Mouse (Mus musculus) MEL (cell line): ENCODE results near the gene 9930021J03Rik. TPM values are rescaled to one million over a fixed set of nuclear protein-coding genes. Genes with fewer than 3 reads are reported as not detected.

ENCODE experiments used
- DNase-seq: peaks from one replicate; pipeline ENCODE4 v3.0.0; 2011; ENCODE audit warnings: low read depth, low spot score
- H3K27ac ChIP-seq: 2 replicates; pipeline ENCODE4 v1.5.1; 2012; ENCODE audit warnings: low read depth, mild to moderate bottlenecking, control low read depth, low read length, moderate library complexity; ENCODE audit not compliant: control insufficient read depth
- H3K27me3 ChIP-seq, 2 experiments: fragments of 150-350 bp in 1 of 2; sonication (generic) in 1 of 2; 2 replicates each; pipeline ENCODE4 v1.6.1; 2012; ENCODE audit warnings: low read length in 2 of 2, mild to moderate bottlenecking in 2 of 2, improper control_type of control experiment in 1 of 2, moderate library complexity in 1 of 2; ENCODE audit not compliant: insufficient read depth in 2 of 2, control insufficient read depth in 1 of 2
- H3K36me3 ChIP-seq, 2 experiments: 2 replicates each; pipeline ENCODE4 v1.6.1; 2012 to 2014; ENCODE audit warnings: low read length in 2 of 2, improper control_type of control experiment in 1 of 2, inconsistent platforms in 1 of 2, mild to moderate bottlenecking in 1 of 2; ENCODE audit not compliant: insufficient read depth in 2 of 2, control insufficient read depth in 1 of 2
- H3K4me1 ChIP-seq, 2 experiments: fragments of 150-350 bp in 1 of 2; sonication (generic) in 1 of 2; 2 replicates each; pipeline ENCODE4 v1.6.1; 2012; ENCODE audit warnings: low read length in 2 of 2, improper control_type of control experiment in 1 of 2, mild to moderate bottlenecking in 1 of 2; ENCODE audit not compliant: insufficient read depth in 2 of 2, control insufficient read depth in 1 of 2
- H3K4me3 ChIP-seq, 2 experiments: fragments of 150-350 bp in 1 of 2; sonication (generic) in 1 of 2; 2 replicates each; pipeline ENCODE4 v1.5.1; 2012; ENCODE audit warnings: low read depth in 2 of 2, low read length in 2 of 2, mild to moderate bottlenecking in 2 of 2, moderate library complexity in 2 of 2, control low read depth in 1 of 2, improper control_type of control experiment in 1 of 2; ENCODE audit not compliant: control insufficient read depth in 1 of 2, insufficient read depth in 1 of 2
- H3K79me2 ChIP-seq: 2 replicates; pipeline ENCODE4 v1.6.1; 2012; ENCODE audit warnings: mild to moderate bottlenecking, low read length, moderate library complexity; ENCODE audit not compliant: control insufficient read depth, poor library complexity, insufficient read depth
- H3K9ac ChIP-seq: 2 replicates; pipeline ENCODE4 v1.6.1; 2012; ENCODE audit warnings: low read depth, mild to moderate bottlenecking, control low read depth, low read length, moderate library complexity; ENCODE audit not compliant: control insufficient read depth, poor library complexity, severe bottlenecking
- H3K9me3 ChIP-seq: fragments of 150-350 bp; sonication (generic); replicated peaks from 2 replicates; pipeline ENCODE4 v1.6.1; 2012; ENCODE audit warnings: mild to moderate bottlenecking, low read length, improper control_type of control experiment, moderate library complexity; ENCODE audit not compliant: insufficient read depth
- CTCF ChIP-seq, 3 experiments: IDR thresholded peaks in 2 of 3; conservative IDR thresholded peaks in 1 of 3; 2 replicates each; pipeline ENCODE4 v1.5.1; 2011 to 2012; ENCODE audit warnings: low read length in 3 of 3, low read depth in 2 of 3, mild to moderate bottlenecking in 2 of 3, improper control_type of control experiment in 1 of 3, inconsistent platforms in 1 of 3, mixed read lengths in 1 of 3, moderate library complexity in 1 of 3; ENCODE audit not compliant: control insufficient read depth in 1 of 3, insufficient read depth in 1 of 3, poor library complexity in 1 of 3, severe bottlenecking in 1 of 3
- EP300 ChIP-seq, 2 experiments: IDR thresholded peaks; 2 replicates each; pipeline ENCODE4 v1.6.1; 2011; ENCODE audit warnings: improper control_type of control experiment in 2 of 2, low read length in 2 of 2, low read depth in 1 of 2, mild to moderate bottlenecking in 1 of 2
- GABPA ChIP-seq: IDR thresholded peaks from 2 replicates; pipeline ENCODE4 v1.6.1; 2012; ENCODE audit warnings: low read depth, mild to moderate bottlenecking, inconsistent platforms, low read length, improper control_type of control experiment, moderate library complexity
- GATA1 ChIP-seq: IDR thresholded peaks from 2 replicates; pipeline ENCODE4 v1.6.1; 2011; ENCODE audit warnings: low read depth, low read length, improper control_type of control experiment
- HCFC1 ChIP-seq: IDR thresholded peaks from 2 replicates; pipeline ENCODE4 v1.6.1; 2012; ENCODE audit warnings: low read depth, mild to moderate bottlenecking, inconsistent platforms, low read length, improper control_type of control experiment, moderate library complexity
- JUND ChIP-seq: IDR thresholded peaks from 2 replicates; pipeline ENCODE4 v1.6.1; 2011; ENCODE audit warnings: low read depth, mild to moderate bottlenecking, improper control_type of control experiment, low read length
- KAT2A ChIP-seq: conservative IDR thresholded peaks from 2 replicates; pipeline ENCODE4 v1.6.1; 2012; ENCODE audit warnings: low read depth, low read length, improper control_type of control experiment, inconsistent platforms
- MAFK ChIP-seq: IDR thresholded peaks from 2 replicates; pipeline ENCODE4 v1.6.1; 2011; ENCODE audit warnings: low read depth, mild to moderate bottlenecking, low read length, improper control_type of control experiment, borderline replicate concordance
- MAX ChIP-seq: IDR thresholded peaks from 2 replicates; pipeline ENCODE4 v1.6.1; 2011; ENCODE audit warnings: low read length, improper control_type of control experiment
- MXI1 ChIP-seq: IDR thresholded peaks from 2 replicates; pipeline ENCODE4 v1.6.1; 2011; ENCODE audit warnings: mild to moderate bottlenecking, low read depth, low read length, improper control_type of control experiment
- MYB ChIP-seq: IDR thresholded peaks from 2 replicates; pipeline ENCODE4 v1.6.1; 2011; ENCODE audit warnings: mild to moderate bottlenecking, low read depth, low read length, improper control_type of control experiment
- POLR2A ChIP-seq, 2 experiments: IDR thresholded peaks; 2 replicates each; pipeline ENCODE4 v1.6.1; 2011 to 2012; ENCODE audit warnings: low read length in 2 of 2, mild to moderate bottlenecking in 2 of 2, control low read depth in 1 of 2, improper control_type of control experiment in 1 of 2, low read depth in 1 of 2, moderate library complexity in 1 of 2; ENCODE audit not compliant: control insufficient read depth in 1 of 2, insufficient read depth in 1 of 2, poor library complexity in 1 of 2
- POLR2AphosphoS5 ChIP-seq: IDR thresholded peaks from 2 replicates; pipeline ENCODE4 v1.6.1; 2012; ENCODE audit warnings: low read depth, borderline replicate concordance, mild to moderate bottlenecking, inconsistent platforms, low read length, moderate library complexity, mixed read lengths
- SIN3A ChIP-seq: IDR thresholded peaks from 2 replicates; pipeline ENCODE4 v1.6.1; 2012; ENCODE audit warnings: low read length, improper control_type of control experiment, inconsistent platforms
- TBP ChIP-seq: IDR thresholded peaks from 2 replicates; pipeline ENCODE4 v1.8.0; 2011; ENCODE audit warnings: low read depth, low read length, improper control_type of control experiment
- UBTF ChIP-seq: IDR thresholded peaks from 2 replicates; pipeline ENCODE4 v1.6.1; 2012; ENCODE audit warnings: low read depth, mild to moderate bottlenecking, inconsistent platforms, low read length, improper control_type of control experiment, moderate library complexity, borderline replicate concordance; ENCODE audit not compliant: insufficient read depth
- USF1 ChIP-seq: IDR thresholded peaks from 2 replicates; pipeline ENCODE4 v1.6.1; 2014; ENCODE audit warnings: low read depth, mild to moderate bottlenecking, inconsistent platforms, low read length, improper control_type of control experiment, moderate library complexity
- ZC3H11A ChIP-seq: IDR thresholded peaks from 2 replicates; pipeline ENCODE4 v1.6.1; 2012; ENCODE audit warnings: low read depth, mild to moderate bottlenecking, inconsistent platforms, low read length, improper control_type of control experiment
- ZNF384 ChIP-seq: IDR thresholded peaks from 2 replicates; pipeline ENCODE4 v1.6.1; 2012; ENCODE audit warnings: low read depth, mild to moderate bottlenecking, inconsistent platforms, low read length, improper control_type of control experiment
- polyA plus RNA-seq, 2 experiments: library from polyadenylated mRNA; stranded (reverse) in 1 of 2; unstranded in 1 of 2; fragments of >175 nt in 1 of 2; fragments of >200 nt in 1 of 2; gene quantifications; 2 replicates each; pipeline versions ENCODE4 v1.2.1 to v1.2.4; 2012; ENCODE audit warnings: low replicate concordance in 2 of 2, low read depth in 1 of 2; ENCODE audit not compliant: insufficient read length in 2 of 2, insufficient read depth in 1 of 2, missing spikeins in 1 of 2
- total RNA-seq: library from RNA; depleted of rRNA; stranded (reverse); fragments of 300-350 nt; gene quantifications from 2 replicates; pipeline ENCODE4 v1.2.3, GENCODE M21; 2012

Gene 9930021J03Rik
- total and polyA plus RNA-seq, 3 experiments, result 19.9 to 216 (median 40.9) TPM

DNA sequence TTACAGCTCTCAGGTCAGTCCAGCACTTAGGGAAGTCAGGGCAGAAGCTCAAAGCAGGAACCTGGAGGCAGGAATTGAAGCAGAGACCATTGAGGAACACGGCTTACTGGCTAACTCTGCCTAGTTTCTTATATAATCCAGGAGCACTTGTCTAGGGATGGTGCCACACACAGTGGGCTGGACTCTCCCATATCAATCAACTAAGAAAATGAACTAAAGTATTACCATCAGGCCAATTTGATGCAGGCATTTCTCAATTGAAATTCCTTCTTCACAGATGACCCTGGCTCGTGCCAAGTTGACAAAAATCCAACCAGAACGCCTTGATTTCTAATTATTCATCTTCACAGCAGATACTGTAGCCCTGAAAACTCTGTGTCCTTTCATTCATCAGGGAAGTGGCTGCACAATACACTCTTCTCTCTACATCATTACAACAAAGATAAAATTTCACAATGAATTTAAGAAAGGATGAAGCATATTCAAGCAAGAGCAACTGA is 32.9 kb upstream of the 9930021J03Rik start:
- Histone ChIP-seq H3K4me1 (no peaks in the 10 kb centered on the region), H3K9me3 (no peaks in the 10 kb centered on the region), H3K27me3 (peaks cover 3 to 11% of the 10 kb centered on the region in 2 experiments; a peak in 3 of 4 replicates), H3K79me2 (no peaks in the 10 kb centered on the region), H3K36me3 (no peaks in the 10 kb centered on the region), H3K9ac (no peak overlapping the region), H3K4me3 (no peak overlapping the region), H3K27ac (no peak overlapping the region)
- TF ChIP-seq MAFK (no peak), GABPA (no peak), MYB (no peak), ZC3H11A (no peak), GATA1 (no peak), UBTF (no peak), USF1 (no peak), HCFC1 (no peak)
- DNase-seq, result no peak

GRCm38 (mm10) chr19:29838171-29838570 is 32.4 kb upstream of the 9930021J03Rik start:
- Histone ChIP-seq H3K4me3 (no peak overlapping the region), H3K9me3 (no peaks in the 10 kb centered on the region), H3K4me1 (no peaks in the 10 kb centered on the region), H3K27me3 (peaks cover 3 to 11% of the 10 kb centered on the region in 2 experiments; a peak in 3 of 4 replicates), H3K36me3 (no peaks in the 10 kb centered on the region), H3K27ac (no peak overlapping the region), H3K79me2 (no peaks in the 10 kb centered on the region), H3K9ac (no peak overlapping the region)
- no peak for TF ChIP-seq MAFK
- TF ChIP-seq TBP, result no peak
- no peak for TF ChIP-seq JUND
- no peak for TF ChIP-seq POLR2AphosphoS5
- TF ChIP-seq KAT2A, result no peak
- TF ChIP-seq HCFC1, result no peak
- DNase-seq, result no peak

DNA sequence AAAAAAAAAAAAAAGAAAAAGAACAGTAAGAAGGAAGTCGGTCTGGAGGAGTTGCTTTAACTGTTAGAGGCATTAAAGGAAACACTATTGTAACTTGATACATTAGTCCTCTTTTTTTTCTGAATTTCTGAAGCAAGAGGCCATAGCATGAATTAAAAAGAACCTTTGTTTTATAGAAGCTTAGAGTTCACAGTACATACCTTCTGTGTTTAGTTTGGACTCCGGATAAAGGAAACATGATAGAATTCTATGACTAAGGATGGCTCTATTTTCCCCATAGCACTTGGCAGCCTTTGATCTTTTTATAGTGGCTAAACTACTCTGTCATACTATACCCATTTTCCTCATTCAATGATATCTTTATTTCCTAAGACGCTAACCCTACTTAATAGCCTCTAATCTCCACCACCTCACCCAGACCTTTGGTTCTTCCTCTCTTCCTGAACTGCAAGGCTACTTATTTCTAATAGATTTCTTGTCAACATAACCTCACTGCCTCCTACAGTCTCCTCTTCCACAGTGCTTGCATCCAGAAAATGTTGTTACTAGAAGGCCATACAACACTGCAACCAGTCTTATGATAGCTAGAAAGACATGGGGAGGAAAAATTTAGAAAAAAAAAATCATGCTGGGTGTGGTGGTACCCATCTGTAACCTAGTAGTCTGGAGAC is 29.7 kb upstream of the 9930021J03Rik start:
- Histone ChIP-seq H3K36me3 (no peaks in the 10 kb centered on the region), H3K4me3 (no peak overlapping the region), H3K9me3 (no peaks in the 10 kb centered on the region), H3K4me1 (no peaks in the 10 kb centered on the region), H3K27me3 (peaks cover 2 to 9% of the 10 kb centered on the region in 2 experiments; a peak in 3 of 4 replicates), H3K27ac (no peak overlapping the region), H3K79me2 (no peaks in the 10 kb centered on the region), H3K9ac (no peak overlapping the region)
- peak; percentile 43 for DNase-seq
- TF ChIP-seq POLR2A (IDR thresholded peaks at IDR 0.05; ENCODE audit: control insufficient read depth in 1 of 2, insufficient read depth in 1 of 2, low read depth in 1 of 2, low read length in 2 of 2, poor library complexity in 1 of 2) (no peak), HCFC1 (no peak), SIN3A (0 out of 2 replicates have a peak, but pooled peaks have one; percentile 16), ZC3H11A (no peak), MAX (0 out of 2 replicates have a peak, but pooled peaks have one; percentile 12), CTCF (IDR thresholded peaks at IDR 0.05 in 2 of 3, conservative IDR thresholded peaks at IDR 0.05 in 1 of 3; ENCODE audit: control insufficient read depth in 1 of 3, insufficient read depth in 1 of 3, low read depth in 2 of 3, low read length in 3 of 3, poor library complexity in 1 of 3, severe bottlenecking in 1 of 3) (no peak), ZNF384 (peak; percentile 92), UBTF (no peak), EP300 (IDR thresholded peaks at IDR 0.05; ENCODE audit: low read depth in 1 of 2, low read length in 2 of 2) (peak in 1 of 2 experiments; percentile 23; a peak in 1 of 4 replicates), MXI1 (no peak), JUND (no peak)
